Mouse (Mus musculus) embryonic fibroblast, embryonic 13.5 days (primary cell): Measurements from ENCODE around the gene Clec11a.

Experiments used
- CTCF ChIP-seq: IDR thresholded peaks from 2 replicates; pipeline ENCODE4 v1.5.1; 2011; ENCODE audit warnings: mild to moderate bottlenecking, control low read depth, low read length, moderate library complexity, borderline replicate concordance; ENCODE audit not compliant: insufficient read depth
- POLR2A ChIP-seq: IDR thresholded peaks from 2 replicates; pipeline ENCODE4 v1.6.1; 2011; ENCODE audit warnings: low read depth, mild to moderate bottlenecking, control low read depth, low read length, moderate library complexity

- TF ChIP-seq CTCF (no peak), POLR2A (no peak)
Measured at GRCm38 (mm10) chr7:44261147-44261546, 45.6 kb downstream of the Clec11a start, which contains the start of gene Gm15517.
